Mouse (Mus musculus): ENCODE data around the gene Gchfr.

GRCm38 (mm10) chr2:119155388-119155787 lies 12.2 kb upstream of the Gchfr start:
- TF ChIP-seq CTCF (IDR thresholded peaks at IDR 0.05; ENCODE audit: low read depth) (no peak), EP300 (IDR thresholded peaks at IDR 0.05; ENCODE audit: low read depth) (peak; percentile 98)
